Mouse (Mus musculus): ENCODE results near the gene Mea1. TPM values are rescaled to one million over a fixed set of nuclear protein-coding genes. Genes with fewer than 3 reads are reported as not detected.
A peak's percentile ranks its signal among the peaks of the same experiment; 100 is the strongest.

Gene Mea1
- polyA plus RNA-seq, 1 experiment = 106 TPM

DNA sequence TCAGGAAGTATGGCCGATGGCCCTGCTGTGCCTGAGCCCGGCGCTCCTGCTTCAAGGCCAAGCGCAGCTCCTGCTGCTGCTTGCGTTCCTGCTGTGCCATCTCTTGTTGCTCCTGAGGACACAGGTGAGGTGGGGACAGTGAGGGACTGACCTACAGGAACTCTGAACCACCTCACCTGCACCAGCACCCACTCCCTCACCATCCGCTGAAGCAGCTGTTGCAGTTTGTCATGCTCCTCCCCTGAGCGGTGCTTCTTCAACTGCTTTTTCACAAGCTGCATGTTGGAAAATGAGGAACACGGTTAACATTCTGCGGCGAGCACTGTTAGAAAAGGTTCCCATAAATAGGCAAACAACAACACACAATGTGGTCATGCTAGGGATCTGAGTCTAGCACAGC is 8.7 kb upstream of the Mea1 start:
- no peak for DNase-seq (ENCODE audit: low spot score)

DNA sequence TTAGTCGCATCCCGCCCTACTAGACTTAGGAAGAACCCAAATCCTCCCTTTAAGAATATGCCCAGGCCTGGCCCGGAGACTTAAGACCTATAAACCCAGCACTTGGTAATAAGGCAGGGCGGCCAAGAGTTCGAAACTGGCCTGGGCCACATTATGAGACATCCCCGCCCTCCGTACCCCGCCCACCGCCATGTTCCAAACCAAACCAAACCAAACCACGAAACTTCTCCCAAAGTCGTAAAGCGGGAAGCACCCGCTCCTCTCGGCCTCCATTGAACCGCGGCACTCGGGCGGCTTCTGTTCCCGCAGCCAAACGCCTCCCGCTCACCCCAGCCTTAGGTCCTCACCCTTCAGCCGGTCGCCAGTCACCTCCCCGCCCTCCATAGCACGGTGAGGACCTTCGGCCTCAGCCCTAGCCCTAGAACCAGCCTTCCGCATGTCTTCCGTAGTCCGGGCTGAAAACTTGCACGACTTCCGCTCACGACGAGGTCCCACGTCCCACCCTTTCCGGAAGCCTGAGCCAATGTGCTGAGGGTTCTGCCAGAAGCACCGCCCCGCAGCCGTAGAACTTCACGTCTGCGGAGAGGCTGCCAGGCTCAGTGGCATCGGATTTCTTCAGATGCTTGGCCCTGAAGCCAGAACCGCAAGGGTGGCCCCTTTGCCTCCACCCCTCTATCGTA is 4.6 kb upstream of the Mea1 start, which contains the start of gene Rrp36:
Gene Rrp36, minus strand, starts transcription at position 503 of the 680 bp plus-strand sequence.
- DNase-seq (ENCODE audit: low spot score) = peak; percentile 71

DNA sequence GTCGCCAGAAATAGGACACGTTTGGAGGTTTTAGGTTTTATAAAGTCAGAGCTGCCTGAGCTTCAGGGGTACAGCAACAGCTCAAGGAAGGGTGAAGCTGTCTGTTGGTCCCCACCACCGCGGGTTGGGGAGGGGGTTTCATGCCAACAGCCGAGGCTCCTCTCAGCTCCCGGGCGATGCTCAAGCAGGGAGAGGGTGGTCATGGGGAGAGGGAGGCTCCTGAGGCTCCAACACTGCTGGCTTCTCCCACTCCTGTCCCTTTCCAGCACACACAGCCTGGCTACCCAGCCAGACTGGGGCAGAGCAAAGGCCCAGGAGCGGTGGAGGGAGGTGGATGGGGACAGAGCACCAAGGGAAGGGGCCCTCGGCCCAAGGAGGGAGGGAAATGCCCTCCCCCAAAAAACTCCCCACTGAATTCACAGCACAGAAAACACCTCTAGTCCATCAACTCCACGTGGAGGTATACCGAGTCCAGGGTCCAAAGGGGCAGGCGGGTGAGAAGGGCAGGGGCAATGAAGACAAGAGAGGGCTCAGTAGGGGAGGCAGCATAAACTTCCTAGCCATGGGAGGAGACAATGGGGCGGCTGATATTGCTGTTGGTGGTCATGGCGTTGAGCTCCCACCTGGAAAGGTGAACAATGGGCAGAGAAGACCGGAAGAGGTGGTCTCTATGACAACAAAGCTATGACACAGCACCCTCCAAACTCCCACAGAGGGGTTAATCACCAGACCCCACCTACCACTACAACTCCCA is 3.9 kb upstream of the Mea1 start:
- DNase-seq (ENCODE audit: low spot score) = no peak

DNA sequence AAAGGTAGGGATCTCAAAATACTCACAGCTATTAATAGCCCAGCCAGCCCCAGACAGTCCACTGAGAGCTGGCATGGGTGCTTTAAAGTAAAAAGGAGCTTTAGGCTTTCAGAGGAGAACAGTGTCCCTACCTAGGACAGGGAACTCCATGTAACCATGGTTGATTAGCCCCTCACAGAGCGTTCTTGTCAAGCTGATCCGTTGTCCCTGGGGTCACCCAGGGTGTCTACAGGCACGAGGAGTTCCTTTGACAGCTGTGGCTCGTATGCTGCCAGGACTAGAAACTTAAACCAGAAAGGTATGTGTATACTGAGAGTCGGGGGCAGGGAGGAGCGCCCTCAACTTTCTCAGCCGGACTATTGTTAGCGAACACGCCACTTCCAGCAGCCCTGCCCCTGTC is 318 bp downstream of the Mea1 start:
- DNase-seq (ENCODE audit: low spot score) = no peak

DNA sequence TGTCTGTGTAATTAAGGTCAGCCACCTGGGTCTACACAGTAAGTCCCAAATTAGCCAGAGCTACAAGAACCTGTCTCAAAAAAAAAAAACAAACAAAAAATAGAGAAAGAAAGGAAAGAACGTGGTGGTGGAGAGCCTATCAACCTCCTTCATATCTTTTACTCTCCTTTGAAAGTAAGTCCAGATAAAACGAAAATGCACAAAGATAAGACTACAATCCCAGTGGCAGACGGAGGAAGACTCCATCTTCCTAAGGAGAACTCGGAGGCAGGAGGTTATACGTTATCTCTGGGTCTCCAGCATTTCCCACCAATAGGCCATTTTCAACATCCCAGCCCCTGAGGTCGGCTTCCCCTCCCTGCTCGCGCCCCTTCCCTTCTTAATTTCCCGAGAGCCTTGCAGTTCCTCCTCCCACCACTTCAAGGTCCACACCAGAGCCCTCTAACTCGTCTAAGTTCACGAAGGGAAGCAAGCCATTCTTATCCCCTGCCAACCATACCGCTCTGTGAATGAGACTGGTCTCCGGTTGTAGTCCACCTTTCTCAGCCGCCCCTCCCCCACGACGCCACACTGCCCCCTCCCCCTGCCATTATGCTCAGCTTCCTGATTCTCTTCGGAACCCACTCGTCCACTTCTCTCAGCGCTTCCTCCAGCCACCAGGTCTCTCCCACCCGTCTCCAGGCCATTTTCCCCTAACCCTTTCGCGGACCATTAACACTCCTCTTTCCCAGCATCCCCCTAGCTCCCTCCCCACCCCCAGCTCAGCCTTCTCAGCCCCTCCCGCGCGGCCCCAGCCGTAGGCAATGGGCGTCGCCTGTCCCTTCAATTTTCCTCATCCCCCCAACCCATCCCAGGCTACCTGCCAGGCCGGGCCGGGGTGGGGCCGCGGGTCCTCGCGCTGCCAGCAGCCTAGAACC is 1.5 kb downstream of the Mea1 start:
- no peak for DNase-seq (ENCODE audit: low spot score)

DNA sequence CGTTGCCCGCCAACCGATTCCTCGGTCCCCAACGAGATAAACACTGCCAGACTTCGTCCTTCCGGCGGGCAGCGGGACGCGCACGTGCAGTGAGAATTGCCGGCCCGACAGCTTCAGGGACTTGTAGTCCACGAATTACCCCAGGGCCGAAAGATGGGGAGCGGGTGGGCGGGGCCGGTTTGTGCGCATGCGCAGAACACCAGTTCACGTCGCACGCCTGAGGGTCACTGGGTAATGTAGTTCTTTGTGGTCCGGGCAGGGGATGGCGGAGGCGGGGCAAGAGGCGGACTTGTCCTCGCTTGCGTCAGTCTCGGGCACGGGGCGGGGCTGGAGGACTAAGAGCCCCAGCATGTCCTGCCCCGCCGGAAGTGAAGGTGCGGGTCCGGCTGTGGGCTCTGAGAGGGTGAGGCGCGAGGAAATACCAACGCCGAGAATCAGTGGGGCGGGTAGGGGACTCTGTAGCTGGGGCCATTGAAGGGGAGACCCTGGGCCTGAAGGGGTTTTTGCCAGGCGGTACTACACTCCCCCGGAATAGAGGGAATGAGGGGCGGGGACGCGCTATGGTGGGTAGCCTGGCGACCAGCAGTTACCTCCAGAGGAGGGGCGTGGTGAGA is 2.3 kb downstream of the Mea1 start, which contains the start of gene Klhdc3:
Gene Klhdc3, minus strand, starts transcription at position 155 of the 614 bp plus-strand sequence.
- DNase-seq (ENCODE audit: low spot score) = peak; percentile 81

DNA sequence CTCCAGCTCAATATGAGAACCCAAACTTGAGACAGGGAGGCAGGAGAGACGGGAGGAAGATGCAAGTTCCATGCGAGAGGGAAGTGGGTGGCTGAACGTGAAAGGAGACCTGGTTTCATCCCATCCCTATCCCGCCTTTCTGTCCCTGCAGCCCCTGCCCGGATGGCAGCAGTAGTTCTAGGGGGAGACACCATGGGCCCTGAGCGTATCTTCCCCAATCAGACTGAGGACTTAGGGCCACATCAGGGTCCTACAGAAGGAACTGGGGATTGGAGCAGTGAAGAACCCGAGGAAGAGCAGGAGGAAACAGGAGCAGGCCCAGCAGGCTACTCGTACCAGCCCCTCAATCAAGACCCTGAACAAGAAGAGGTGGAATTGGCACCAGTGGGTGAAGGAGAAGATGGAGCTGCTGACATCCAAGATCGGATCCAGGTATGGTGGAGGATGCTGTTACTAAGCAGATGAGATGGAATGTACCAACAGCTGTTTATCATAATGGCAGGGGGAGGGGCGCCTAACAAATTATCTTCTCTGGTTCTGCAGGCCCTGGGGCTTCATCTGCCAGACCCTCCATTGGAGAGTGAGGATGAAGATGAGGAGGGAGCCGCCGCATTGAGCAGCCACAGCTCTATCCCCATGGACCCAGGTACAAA is 3.0 kb downstream of the Mea1 start:
- DNase-seq (ENCODE audit: low spot score) = no peak

DNA sequence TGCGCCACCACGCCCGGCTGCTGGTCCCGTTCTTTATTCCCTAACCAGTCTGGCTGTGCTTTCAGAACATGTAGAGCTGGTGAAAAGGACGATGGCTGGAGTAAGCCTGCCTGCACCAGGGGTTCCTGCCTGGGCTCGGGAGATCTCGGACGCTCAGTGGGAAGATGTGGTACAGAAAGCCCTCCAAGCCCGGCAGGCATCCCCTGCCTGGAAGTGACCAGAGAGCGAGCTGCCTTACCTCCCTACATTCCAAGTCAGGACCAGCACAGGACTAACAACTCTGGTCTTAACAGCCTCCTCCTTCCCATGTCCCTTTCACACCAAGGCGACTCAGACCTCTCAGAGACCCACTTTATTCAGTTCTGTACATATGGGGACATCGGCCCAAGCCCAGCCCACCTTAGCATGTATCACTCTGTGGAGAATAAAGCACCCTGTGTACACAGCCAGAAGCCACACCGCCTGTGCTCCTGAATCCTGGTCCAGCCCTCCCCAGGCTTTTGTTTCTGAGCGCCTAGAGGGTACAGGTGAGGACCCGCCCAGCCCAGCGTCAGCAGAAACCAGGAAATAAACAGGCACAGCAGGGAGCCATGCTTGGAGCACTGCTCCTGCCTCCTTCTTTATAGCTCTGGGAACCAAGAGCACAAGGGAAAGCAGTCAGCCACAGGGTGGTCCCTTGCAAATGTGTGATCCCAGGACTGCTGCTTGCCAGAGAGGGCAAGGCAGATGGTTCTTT is 4.2 kb downstream of the Mea1 start:
- no peak for DNase-seq (ENCODE audit: low spot score)

DNA sequence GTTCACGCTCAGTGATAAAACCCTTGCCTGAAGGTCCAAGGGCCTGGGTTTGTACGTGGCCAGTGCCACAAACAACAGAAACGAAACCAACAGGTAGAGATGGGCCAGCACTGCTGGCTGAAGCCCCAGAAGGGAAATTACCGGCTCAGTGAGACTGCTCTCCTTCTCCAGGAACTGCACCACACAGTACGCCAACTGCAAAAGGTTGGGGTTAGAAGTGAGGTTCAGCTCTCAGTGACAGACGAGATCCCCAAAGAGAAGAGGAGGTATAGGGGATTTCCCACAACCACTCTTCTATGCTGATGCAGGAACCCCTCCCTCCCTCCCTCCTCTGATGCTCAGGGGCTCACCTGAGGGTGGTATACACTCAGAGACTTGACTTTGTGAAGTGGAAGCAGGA is 7.3 kb downstream of the Mea1 start:
- no peak for DNase-seq (ENCODE audit: low spot score)

DNA sequence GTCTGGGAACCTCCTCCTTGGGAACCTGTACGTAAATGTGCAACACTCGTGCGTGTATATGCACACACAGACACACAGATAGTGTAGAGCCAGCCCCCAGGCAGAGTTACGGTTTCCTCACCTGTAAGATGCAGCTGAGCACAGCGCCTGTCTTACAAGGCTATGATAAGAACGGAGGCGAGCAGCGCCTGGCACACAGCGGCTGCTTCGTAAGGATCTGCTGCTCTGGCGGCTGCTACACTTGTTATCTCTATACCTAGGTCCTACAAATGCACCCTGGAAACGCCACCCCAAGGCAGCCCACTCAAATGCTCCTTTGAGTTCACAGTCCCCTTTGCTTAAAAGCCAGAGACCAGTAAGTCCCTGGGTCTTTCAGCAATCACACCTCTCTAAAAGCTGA is 12.1 kb downstream of the Mea1 start:
- DNase-seq (ENCODE audit: low spot score) = no peak

DNA sequence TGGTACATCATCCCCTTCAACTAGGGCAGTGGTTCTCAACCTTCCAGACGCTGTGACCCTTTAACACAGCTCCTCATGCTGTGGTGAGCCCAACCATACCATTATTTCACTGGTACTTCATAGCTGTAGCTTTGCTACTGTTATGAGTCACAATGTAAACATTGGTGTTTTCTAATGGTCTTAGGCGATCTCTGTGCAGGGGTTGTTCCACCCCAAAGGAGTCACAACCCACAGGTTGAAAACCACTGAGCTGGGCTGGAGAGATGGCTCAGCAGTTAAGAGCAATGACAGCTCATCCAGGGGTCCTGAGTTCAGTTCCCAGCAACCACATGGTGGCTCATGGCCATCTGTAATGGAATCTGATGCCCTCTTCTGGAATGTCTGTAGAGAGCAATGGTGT is 12.8 kb downstream of the Mea1 start:
- DNase-seq (ENCODE audit: low spot score) = no peak

DNA sequence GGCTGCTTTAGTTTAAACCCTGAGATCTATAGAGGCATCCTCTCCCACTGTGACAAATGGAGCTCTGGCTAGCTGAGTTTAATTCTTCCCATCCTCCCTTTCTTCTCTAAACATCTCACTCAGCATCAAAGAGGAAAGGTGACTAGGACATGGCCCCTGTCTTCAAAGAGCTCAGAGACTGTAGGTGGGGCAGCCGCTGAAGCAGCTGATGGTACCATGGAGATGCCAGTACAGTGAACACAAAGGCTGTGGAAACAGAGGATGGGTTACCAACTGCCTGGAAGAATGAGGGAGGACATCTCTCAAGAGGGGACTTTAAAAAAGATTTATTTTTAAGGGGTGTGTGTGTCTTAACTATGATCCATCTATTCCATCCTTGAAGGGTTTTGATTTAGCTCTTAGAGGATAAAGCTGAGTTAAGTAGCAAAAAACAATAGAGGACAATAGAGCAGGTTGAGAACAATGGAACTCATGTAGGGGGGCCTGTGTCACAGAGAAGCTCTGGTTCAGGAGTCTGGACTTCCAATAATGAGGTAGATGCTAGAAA is 16.0 kb downstream of the Mea1 start:
- DNase-seq (ENCODE audit: low spot score) = no peak

DNA sequence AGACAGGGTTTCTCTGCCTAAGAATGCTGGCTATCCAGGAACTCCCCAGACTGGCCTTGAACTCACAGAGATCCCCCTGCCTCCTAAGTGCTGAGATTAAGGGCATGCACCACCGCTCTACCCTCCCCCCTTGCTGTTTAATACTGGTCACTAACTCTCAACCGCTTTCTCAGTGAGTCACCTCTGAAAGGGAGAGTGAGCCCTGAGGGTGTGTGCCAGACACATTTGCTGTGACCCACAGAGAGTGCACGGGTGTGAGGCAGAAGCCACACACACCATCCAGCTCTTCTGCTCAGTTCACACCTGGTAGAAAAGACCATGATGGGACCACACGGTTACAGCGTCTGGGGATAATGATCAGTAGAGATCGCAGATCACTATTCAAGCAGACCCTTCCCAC is 19.9 kb downstream of the Mea1 start:
- no peak for DNase-seq (ENCODE audit: low spot score)

DNA sequence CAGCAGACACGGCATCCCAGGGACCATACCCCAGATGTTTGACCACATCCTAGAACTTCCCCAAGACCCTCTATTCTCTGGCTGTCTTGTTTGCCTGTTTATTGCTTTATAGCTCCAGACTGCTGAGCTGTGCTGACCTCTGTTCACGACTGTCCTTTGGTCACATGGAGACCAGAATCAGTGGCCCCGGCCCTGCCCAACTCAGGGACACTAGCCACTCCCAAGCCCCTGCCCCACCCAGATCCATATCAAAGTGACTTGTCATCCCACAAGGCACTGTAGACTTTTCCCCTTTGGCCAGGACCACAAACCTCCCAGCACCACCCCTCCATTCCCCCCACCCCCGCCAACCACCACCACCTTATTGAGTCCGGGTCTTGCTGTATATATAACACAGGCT is 20.7 kb downstream of the Mea1 start:
- no peak for DNase-seq (ENCODE audit: low spot score)

DNA sequence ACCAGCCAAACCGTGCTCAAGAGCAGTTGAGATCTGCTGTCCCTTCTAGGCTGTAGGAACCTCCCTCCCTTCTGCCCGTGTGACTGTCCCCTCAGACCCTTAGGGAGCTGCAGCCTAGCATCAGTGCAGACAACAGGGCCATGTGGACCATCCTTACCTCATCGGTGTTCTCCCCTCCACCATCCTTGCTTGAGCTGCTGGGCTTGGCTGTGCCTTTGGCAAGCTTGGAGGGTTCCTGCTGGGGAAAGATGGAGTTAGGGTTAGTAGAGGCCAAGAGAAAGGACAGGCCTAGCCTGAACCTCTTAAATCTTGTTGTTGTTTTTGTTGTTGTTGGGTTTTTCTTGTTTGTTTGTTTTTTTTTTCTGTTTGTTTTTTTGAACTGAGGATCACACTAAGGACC is 21.3 kb downstream of the Mea1 start:
- no peak for DNase-seq (ENCODE audit: low spot score)

DNA sequence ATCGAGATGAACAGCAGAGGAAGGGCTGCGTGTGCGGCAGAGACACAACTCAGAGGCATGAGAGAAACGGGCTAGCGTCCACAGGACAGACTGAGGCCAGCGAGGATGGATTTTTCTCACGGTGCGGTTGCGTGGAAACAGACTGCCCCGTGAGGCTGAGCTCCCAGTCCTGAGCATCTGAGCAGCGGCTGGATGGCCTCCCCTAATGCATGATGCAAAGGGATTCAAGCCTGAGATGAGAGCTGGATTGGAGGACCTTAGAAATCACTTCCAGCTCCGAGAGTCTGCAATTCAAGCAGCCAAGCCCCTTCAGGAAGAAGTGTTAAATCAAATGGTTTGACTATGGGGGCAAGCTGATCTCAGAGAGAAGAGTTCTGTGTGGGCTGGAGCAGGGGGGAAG is 22.9 kb downstream of the Mea1 start:
- DNase-seq (ENCODE audit: low spot score) = no peak

DNA sequence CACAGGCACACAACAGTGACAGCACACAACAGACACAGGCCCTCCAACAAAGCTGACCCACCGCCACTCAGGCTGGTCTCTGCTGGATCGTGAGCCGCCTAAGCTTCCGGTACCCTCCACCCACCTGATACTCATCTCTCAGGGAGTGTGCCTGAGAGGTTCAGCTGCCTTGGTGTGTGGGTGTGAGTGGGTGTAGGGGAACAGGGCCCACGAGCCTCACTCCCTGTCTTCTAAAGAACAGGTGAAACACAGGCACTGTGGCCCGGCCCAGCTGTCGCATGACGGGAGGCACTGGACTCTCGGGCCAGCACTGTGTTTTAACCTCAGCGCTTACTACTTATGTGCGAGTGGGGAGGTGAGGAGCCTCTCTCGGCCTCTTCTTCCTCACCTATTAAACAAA is 23.5 kb downstream of the Mea1 start:
- no peak for DNase-seq (ENCODE audit: low spot score)

DNA sequence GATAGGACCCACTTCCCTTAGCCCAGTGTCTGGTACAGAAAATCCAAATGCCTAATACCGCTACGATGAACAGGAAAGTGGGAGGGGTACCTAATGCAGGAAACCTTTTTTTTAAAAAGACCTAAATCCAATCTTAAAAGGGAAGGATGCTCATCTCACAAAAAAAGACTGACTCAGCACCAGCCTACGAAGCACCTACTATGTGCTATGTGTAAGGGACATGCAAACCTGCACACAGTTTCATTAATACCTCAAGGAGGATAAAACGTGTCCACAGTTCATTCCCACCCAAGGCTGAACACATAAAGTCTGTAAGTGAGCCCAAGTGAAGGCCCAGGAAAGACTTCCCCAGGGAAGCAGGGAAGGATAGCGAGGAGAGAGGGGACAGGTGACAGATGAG is 23.9 kb downstream of the Mea1 start:
- no peak for DNase-seq (ENCODE audit: low spot score)

DNA sequence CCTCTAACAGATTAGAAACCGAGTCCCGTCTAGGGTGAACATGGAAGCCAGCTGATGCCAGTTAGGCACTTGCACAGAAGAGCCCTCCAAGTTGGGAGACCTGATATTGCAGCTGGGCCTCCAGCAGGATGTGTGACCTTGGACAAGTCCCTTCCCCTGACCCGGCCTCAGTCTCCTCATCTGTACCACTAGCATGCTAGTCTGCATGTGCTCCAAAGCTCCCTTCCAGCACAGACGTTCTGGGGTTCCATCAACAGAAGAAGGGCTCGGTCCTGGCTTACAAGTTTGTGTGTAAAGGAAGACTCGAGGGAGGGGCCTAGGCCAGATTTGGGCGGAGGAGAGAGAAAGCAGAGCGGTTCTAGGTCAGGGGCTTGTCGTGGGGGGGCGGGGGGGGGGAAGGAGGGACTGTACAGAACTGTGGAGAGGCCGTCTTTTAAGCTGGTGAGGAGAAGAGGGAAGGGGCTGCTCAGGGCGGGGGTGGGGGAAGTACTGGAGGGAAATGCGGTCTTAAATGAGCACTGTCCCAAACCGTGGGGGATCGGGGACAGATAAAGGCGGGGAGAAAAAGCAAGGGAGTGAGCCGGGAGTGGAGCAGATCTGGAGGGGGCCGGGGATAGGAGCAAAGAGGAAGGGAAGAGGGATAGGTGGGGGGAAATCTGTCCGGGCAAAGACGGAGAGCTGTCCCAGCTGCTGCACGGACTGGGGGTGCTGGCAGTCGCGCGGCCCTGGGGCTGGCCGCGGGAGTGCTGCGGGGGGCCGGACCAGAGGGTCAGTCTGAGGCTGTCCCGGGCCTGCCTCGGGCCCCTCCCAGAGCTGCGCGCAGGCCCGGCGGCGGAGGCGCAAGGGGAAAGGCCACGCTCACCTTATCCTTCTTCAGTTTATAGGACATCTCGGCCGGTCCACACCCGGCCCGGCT is 25.6 kb downstream of the Mea1 start:
- no peak for DNase-seq (ENCODE audit: low spot score)
